Mouse (Mus musculus) ES-Bruce4 (cell line): ENCODE measurements at regions not wholly inside any gene's neighbourhood (a gene's known extent, or its start where the extent isn't known, plus 50 kb on each side); places are given as distances from the start of the nearest gene placed in this dataset.

Source experiments
- H3K27ac ChIP-seq: 2 replicates; pipeline ENCODE4 v1.5.1; 2012; ENCODE audit warnings: low read length, inconsistent platforms; ENCODE audit not compliant: insufficient read depth
- H3K27me3 ChIP-seq: 2 replicates; pipeline ENCODE4 v1.6.1; 2012; ENCODE audit warnings: mild to moderate bottlenecking, low read length, inconsistent platforms; ENCODE audit not compliant: control insufficient read depth, poor library complexity, insufficient read depth, severe bottlenecking
- H3K36me3 ChIP-seq: 2 replicates; pipeline ENCODE4 v1.6.1; 2012; ENCODE audit warnings: inconsistent platforms, mild to moderate bottlenecking, low read length, moderate library complexity; ENCODE audit not compliant: control insufficient read depth, poor library complexity, insufficient read depth, severe bottlenecking
- H3K4me1 ChIP-seq: one replicate; pipeline ENCODE4 v1.8.1; 2011; ENCODE audit warnings: low read length; ENCODE audit not compliant: control insufficient read depth, insufficient read depth
- H3K4me3 ChIP-seq: 2 replicates; pipeline ENCODE4 v1.5.1; 2011; ENCODE audit warnings: low read depth, mild to moderate bottlenecking, low read length
- H3K9ac ChIP-seq: 2 replicates; pipeline ENCODE4 v1.6.1; 2012; ENCODE audit warnings: low read depth, mild to moderate bottlenecking, inconsistent platforms; ENCODE audit not compliant: poor library complexity, severe bottlenecking
- H3K9me3 ChIP-seq: replicated peaks from 2 replicates; pipeline ENCODE4 v1.6.1; 2012; ENCODE audit warnings: mild to moderate bottlenecking, low read length, inconsistent platforms; ENCODE audit not compliant: control insufficient read depth, poor library complexity, insufficient read depth, severe bottlenecking
- CTCF ChIP-seq: IDR thresholded peaks from one replicate; pipeline ENCODE4 v1.8.1; 2011; ENCODE audit warnings: low read depth, low read length
- EP300 ChIP-seq: IDR thresholded peaks from 2 replicates; pipeline ENCODE4 v1.6.1; 2011; ENCODE audit warnings: low read depth, low read length; ENCODE audit not compliant: insufficient read depth
- POLR2A ChIP-seq: IDR thresholded peaks from one replicate; pipeline ENCODE4 v1.8.1; 2011; ENCODE audit warnings: low read length; ENCODE audit not compliant: insufficient read depth

GRCm38 (mm10) chr7:36945024-36945815 lies 247.3 kb downstream of the Tshz3 start:
- Histone ChIP-seq H3K4me1 (no peaks in the 10 kb centered on the region), H3K9me3 (no peaks in the 10 kb centered on the region), H3K27ac (no peak overlapping the region), H3K9ac (no peak overlapping the region), H3K4me3 (no peak overlapping the region), H3K36me3 (no peaks in the 10 kb centered on the region), H3K27me3 (no peaks in the 10 kb centered on the region)
- TF ChIP-seq EP300 (no peak), CTCF (no peak), POLR2A (no peak)

GRCm38 (mm10) chr7:36949511-36949910 lies 251.6 kb downstream of the Tshz3 start:
- no peak overlapping the region for H3K4me3 ChIP-seq
- H3K9me3 ChIP-seq, result no peaks in the 10 kb centered on the region
- H3K27ac ChIP-seq, result no peak overlapping the region
- no peak overlapping the region for H3K9ac ChIP-seq
- TF ChIP-seq CTCF (no peak), POLR2A (no peak), EP300 (no peak)
- no peaks in the 10 kb centered on the region for H3K36me3 ChIP-seq
- no peaks in the 10 kb centered on the region for H3K27me3 ChIP-seq
- no peaks in the 10 kb centered on the region for H3K4me1 ChIP-seq

GRCm38 (mm10) chr7:36955376-36955775 lies 257.5 kb downstream of the Tshz3 start:
- TF ChIP-seq CTCF (no peak), POLR2A (no peak), EP300 (no peak)
- Histone ChIP-seq H3K4me3 (no peak overlapping the region), H3K9ac (no peak overlapping the region), H3K27me3 (no peaks in the 10 kb centered on the region), H3K36me3 (no peaks in the 10 kb centered on the region), H3K4me1 (no peaks in the 10 kb centered on the region), H3K9me3 (no peaks in the 10 kb centered on the region), H3K27ac (no peak overlapping the region)

GRCm38 (mm10) chr7:36958255-36958654 lies 260.3 kb downstream of the Tshz3 start:
- Histone ChIP-seq H3K27me3 (no peaks in the 10 kb centered on the region), H3K9ac (no peak overlapping the region), H3K4me1 (no peaks in the 10 kb centered on the region), H3K36me3 (no peaks in the 10 kb centered on the region), H3K4me3 (no peak overlapping the region), H3K9me3 (no peaks in the 10 kb centered on the region), H3K27ac (no peak overlapping the region)
- no peak for TF ChIP-seq POLR2A
- no peak for TF ChIP-seq CTCF
- TF ChIP-seq EP300, result no peak

- no peak for TF ChIP-seq CTCF
- no peak for TF ChIP-seq EP300
- TF ChIP-seq POLR2A, result no peak
- no peak overlapping the region for H3K27ac ChIP-seq
- H3K4me1 ChIP-seq, result no peaks in the 10 kb centered on the region
Observed at GRCm38 (mm10) chr7:36971772-36972171, 273.9 kb downstream of the Tshz3 start.

GRCm38 (mm10) chr7:36973654-36974320 lies 275.9 kb downstream of the Tshz3 start:
- no peaks in the 10 kb centered on the region for H3K4me1 ChIP-seq
- 0 out of 2 replicates have a peak, but pooled peaks cover 1% of the 10 kb centered on the region for H3K27me3 ChIP-seq
- H3K27ac ChIP-seq, result no peak overlapping the region

More at GRCm38 (mm10) chr7:36971772-36972171, 273.9 kb downstream of the Tshz3 start:
- H3K9me3 ChIP-seq, result no peaks in the 10 kb centered on the region
- no peak overlapping the region for H3K4me3 ChIP-seq
- no peak overlapping the region for H3K9ac ChIP-seq
- no peaks in the 10 kb centered on the region for H3K36me3 ChIP-seq
- H3K27me3 ChIP-seq, result 0 out of 2 replicates have a peak, but pooled peaks cover 1% of the 10 kb centered on the region

More at GRCm38 (mm10) chr7:36973654-36974320, 275.9 kb downstream of the Tshz3 start:
- H3K9ac ChIP-seq, result no peak overlapping the region
- no peaks in the 10 kb centered on the region for H3K9me3 ChIP-seq
- no peaks in the 10 kb centered on the region for H3K36me3 ChIP-seq
- TF ChIP-seq EP300 (no peak), POLR2A (no peak), CTCF (no peak)
- no peak overlapping the region for H3K4me3 ChIP-seq
